Mouse (Mus musculus): ENCODE measurements at regions not wholly inside any gene's neighbourhood (a gene's known extent, or its start where the extent isn't known, plus 50 kb on each side); places are given as distances from the start of the nearest gene placed in this dataset.
"Not testable (repeated sequence)": the region's sequence is repeated elsewhere in the genome, so short reads cannot be mapped to it uniquely, and the experiment has no call there.

DNA sequence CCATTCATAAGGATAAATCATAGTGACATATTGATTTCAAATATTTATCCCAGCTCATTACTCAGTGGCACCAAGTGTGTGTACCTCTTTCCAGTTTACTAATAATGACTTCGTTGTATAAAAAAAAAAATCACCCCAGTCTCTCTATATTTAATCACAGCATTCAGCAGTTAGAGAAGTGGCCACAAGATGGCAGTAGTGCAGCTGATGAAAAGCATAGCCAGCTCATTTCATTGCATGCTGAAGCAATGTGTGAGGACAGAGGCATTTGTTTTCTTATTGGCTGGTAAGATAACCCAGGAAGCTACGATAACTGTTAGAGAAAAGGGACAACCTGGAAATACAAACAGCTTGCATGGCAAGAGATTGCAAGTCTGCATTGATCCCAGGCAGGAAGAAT is 748.5 kb downstream of the Dad1 start:
- TF ChIP-seq POLR2A (IDR thresholded peaks at IDR 0.05; ENCODE audit: control insufficient read depth, extremely low read depth, insufficient read depth, low read length, poor library complexity); CTCF (IDR thresholded peaks at IDR 0.05; ENCODE audit: borderline replicate concordance, control insufficient read depth, extremely low read depth, insufficient read depth, low read length, poor library complexity): not testable (repeated sequence)
